Mouse (Mus musculus): ENCODE data around the gene Xpo5. TPM values are rescaled to one million over a fixed set of nuclear protein-coding genes. Genes with fewer than 3 reads are reported as not detected.
A peak's percentile ranks its signal among the peaks of the same experiment; 100 is the strongest.

Gene Xpo5
- 10 to 100 TPM; 15.8 to 18.8 TPM for total RNA-seq (2021)
- long read RNA-seq, experiment 1, full-length matches to known transcripts, result 2 of 10 reads
- long read RNA-seq, experiment 1, partial matches to known transcripts, result 6 of 10 reads
- long read RNA-seq, experiment 1, other reads (novel, unspliced or antisense), result 2 of 10 reads
- long read RNA-seq, experiment 2, full-length matches to known transcripts, result 5 of 9 reads
- long read RNA-seq, experiment 2, partial matches to known transcripts, result 1 of 9 reads
- long read RNA-seq, experiment 2, other reads (novel, unspliced or antisense), result 3 of 9 reads

- peak; percentile 93 for DNase-seq
Measured at GRCm38 (mm10) chr17:46202421-46203071, at the start of gene Xpo5, which contains the start of gene Polh. Gene Xpo5 (plus strand): TSS chr17:46202782. Gene Polh (minus strand): TSS chr17:46202645.

GRCm38 (mm10) chr17:46152847-46153782, 49.5 kb upstream of the Xpo5 start, which contains the start of gene Mad2l1bp:
Gene Mad2l1bp (minus strand): TSS chr17:46153553.
- DNase-seq, result peak; percentile 79

GRCm38 (mm10) chr17:46154336-46154735, 48.2 kb upstream of the Xpo5 start:
- DNase-seq, result no peak

DNA sequence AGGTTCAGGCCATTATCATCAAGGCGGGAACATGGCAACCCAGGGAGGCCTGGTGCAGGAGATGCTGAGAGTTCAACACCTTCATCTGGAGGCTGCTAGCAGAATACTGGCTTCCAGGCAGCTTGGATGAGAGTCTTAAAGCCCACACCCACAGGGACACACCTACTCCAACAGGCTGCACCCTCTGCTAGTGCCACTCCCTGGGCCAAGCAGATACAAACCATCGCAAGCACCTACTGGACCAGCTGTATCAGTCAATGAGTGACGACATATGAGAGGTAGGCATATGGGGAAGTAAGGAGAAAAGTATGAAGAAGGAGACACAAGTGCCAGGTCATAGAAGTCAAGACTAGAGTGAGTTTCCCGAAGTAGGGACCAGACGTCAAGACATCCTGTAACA, 45.9 kb upstream of the Xpo5 start:
- DNase-seq, result no peak

GRCm38 (mm10) chr17:46157131-46157530, 45.5 kb upstream of the Xpo5 start:
- DNase-seq, result no peak

GRCm38 (mm10) chr17:46159236-46159635, 43.3 kb upstream of the Xpo5 start:
- DNase-seq, result no peak

DNA sequence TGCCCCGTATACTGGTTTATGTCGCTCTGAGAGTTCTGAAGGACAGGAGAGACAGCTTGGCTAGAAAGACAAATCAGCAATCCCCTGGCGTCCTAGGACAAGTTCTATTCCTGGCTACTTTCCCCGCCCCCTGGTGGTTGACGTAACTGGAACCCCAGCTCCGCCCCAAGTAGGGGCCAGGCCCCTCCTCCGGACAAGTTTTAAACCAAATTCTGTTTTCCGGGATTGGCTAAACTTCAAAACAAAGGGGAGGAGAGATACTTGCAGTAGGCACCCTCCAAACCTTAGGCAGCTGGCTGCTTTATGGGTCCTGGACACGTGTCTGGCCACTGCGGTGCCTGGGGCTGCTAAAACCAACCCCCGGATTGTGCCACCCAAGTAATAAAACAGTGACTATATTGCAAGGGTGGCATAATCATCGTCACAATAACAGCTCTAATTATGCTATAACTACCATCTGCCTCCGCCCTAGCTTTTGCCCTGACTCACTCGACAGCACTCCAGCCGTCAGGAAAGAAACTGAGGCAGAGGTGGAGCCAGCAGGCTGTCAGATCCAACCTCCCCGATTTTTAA, 42.4 kb upstream of the Xpo5 start:
- peak; percentile 89 for DNase-seq

DNA sequence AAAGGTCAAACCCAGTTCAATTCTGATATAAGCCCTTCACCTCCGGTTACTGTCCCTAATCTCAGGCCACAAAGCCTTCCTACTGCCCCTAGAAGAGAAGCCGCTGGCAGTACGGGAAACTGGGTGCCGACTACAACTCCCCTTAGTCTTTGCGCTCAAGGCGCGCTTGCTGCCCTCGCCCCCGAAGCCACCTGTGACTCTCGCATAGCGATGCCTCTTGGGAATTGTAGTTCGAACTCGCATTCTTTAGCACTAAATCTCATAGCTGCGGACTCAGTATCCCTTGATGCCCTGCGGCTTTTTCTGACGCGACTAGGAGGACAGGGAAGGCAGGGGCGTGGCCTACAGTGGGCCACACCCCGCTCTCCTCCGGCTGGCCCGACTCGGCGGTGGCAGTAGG, 41.9 kb upstream of the Xpo5 start, which contains the start of gene Gtpbp2:
Gene Gtpbp2 (plus strand): TSS at position 347 of the 400 bp plus-strand sequence.
- DNase-seq, result peak; percentile 85

GRCm38 (mm10) chr17:46161179-46161578, 41.4 kb upstream of the Xpo5 start:
- no peak for DNase-seq

DNA sequence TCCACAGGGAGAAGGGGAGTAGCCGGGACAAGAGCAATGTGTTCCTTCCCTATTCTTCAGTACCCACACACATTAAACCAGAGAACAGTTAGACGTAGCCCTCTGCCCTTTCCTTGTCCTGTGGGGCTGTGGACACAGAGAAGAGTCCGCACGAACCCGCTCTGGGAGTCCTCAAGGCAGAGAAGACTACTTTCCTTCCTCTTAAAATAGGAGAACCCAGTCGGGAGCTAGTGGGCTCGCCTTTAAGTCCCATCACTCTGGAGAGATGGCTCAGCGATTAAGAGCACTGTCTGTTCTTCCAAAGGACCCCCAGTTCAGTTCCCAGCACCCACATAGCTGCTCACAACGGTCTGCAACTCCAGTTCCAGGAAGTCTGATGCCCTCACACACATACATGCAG, 40.9 kb upstream of the Xpo5 start:
- no peak for DNase-seq

- no peak for DNase-seq
Measured at GRCm38 (mm10) chr17:46162551-46162950, 40.0 kb upstream of the Xpo5 start.

DNA sequence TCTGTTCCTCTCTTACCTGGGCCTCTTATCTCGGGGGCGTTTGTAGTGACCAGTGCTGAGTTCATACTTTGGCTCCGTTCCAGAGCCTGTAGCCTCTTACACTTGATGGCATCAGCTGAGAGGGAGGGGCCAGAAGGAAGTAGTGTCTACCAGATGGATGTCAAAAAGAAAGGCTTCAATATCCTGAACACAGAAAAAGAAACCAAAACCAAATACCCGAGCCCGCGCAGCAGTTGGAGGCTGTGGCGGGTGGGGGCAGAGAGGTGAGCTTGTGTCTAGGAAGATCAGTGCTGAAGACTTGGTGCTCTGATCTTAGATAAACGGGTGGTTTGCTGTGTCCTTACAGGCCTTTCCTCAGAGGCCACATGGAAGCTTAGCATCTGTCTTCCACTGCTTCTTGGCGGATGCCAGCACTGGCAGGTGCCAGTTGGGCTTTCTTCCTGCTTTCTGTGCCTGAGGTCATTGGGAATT, 39.6 kb upstream of the Xpo5 start:
- no peak for DNase-seq

DNA sequence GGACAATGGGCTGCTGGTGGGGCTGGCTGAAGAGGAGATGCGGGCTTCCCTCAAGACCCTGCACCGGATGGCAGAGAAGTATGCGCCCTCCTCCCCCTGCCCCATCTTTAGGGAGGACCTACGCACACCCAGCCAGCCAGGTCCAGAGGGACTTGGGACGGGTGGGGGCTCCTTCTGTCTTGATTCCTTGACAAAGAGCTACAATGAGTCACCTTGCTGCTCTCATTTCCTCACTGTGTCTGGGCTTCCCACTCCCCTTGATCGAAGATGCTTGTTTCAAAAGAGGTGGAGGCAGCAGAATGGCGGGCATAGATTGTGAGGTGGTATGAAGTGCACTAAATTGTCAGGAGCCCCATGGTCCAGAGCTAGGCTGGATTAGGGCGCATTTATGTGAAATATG, 38.3 kb upstream of the Xpo5 start:
- no peak for DNase-seq

- no peak for DNase-seq
Measured at GRCm38 (mm10) chr17:46164791-46165190, 37.8 kb upstream of the Xpo5 start.

- DNase-seq, result no peak
Measured at GRCm38 (mm10) chr17:46165460-46165859, 37.1 kb upstream of the Xpo5 start.

- DNase-seq, result no peak
Measured at GRCm38 (mm10) chr17:46166270-46166669, 36.3 kb upstream of the Xpo5 start.

- no peak for DNase-seq
Measured at GRCm38 (mm10) chr17:46167014-46167413, 35.6 kb upstream of the Xpo5 start.

GRCm38 (mm10) chr17:46168318-46168717, 34.3 kb upstream of the Xpo5 start:
- peak; percentile 30 for DNase-seq

DNA sequence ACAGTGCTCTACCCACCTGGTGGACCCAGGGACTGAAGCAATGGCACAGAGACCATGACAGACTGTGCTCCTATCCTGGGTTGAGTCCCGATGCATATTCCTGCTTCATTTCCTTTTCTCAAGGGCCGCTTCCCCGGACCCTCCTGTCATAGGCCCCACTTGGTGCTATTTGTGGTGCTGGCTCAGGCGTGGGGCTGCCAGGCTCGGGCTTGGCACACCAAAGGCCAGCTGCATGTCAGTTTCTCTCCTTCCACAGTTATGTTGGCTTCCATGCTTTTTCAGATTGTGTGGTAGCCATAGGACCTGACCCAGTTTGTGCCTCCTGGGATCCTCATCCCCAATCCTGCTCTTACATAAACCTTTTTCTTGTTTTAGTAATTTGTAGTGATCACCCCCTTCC, 33.8 kb upstream of the Xpo5 start:
- DNase-seq, result no peak

DNA sequence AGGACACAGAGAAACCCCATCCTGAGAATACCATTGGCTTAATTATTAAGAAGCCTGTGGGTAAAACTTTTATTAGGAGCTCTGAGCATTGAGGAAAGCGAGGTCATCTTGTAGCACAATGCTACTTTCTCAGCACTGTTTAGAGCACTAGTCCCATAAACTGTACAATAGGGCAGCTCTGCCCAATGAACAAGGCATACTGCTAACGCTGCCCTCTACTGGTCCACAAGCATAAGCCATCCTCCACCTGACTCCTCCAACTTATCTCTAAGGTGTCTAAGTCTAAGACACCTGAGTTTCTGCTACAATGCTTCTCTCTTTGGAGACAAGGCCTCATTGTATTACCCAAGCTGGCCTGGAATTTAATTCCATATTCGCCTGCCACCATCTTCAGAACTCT, 32.0 kb upstream of the Xpo5 start:
- DNase-seq, result no peak

GRCm38 (mm10) chr17:46182273-46182672, 20.3 kb upstream of the Xpo5 start:
- no peak for DNase-seq

- no peak for DNase-seq
Measured at GRCm38 (mm10) chr17:46188829-46189228, 13.8 kb upstream of the Xpo5 start.
